Mouse (Mus musculus) heart, embryonic 16.5 days (tissue): ENCODE results near the gene Ndufs5. TPM values are rescaled to one million over a fixed set of nuclear protein-coding genes. Genes with fewer than 3 reads are reported as not detected.

Experiments
- ATAC-seq: fragments of 200-750 bp; cut with Nextera tagmentation; replicated peaks from 2 replicates; pipeline ENCODE4 v1.8.0; 2017; ENCODE audit warnings: moderate number of reproducible peaks; ENCODE audit not compliant: insufficient read depth, low FRiP score; ENCODE audit errors: extremely low read depth
- H3K27ac ChIP-seq: fragments of 300-500 bp; sonication (generic); 2 replicates; pipeline ENCODE4 v1.5.1; 2014; ENCODE audit warnings: mild to moderate bottlenecking, low read length, control low read depth, moderate library complexity
- H3K27me3 ChIP-seq: fragments of 300-500 bp; sonication (generic); 2 replicates; pipeline ENCODE4 v1.6.1; 2014; ENCODE audit warnings: low read length, mixed read lengths; ENCODE audit not compliant: control insufficient read depth, insufficient read depth
- H3K36me3 ChIP-seq: fragments of 300-500 bp; sonication (generic); 2 replicates; pipeline ENCODE4 v1.6.1; 2014; ENCODE audit not compliant: control insufficient read depth, insufficient read depth
- H3K4me1 ChIP-seq: fragments of 300-500 bp; sonication (generic); 2 replicates; pipeline ENCODE4 v1.6.1; 2014; ENCODE audit warnings: low read length, mixed read lengths; ENCODE audit not compliant: control insufficient read depth, insufficient read depth
- H3K4me2 ChIP-seq: fragments of 300-500 bp; sonication (generic); 2 replicates; pipeline ENCODE4 v1.6.1; 2014; ENCODE audit warnings: low read depth, mild to moderate bottlenecking, control low read depth, low read length
- H3K4me3 ChIP-seq: fragments of 300-500 bp; sonication (generic); 2 replicates; pipeline ENCODE4 v1.5.1; 2014; ENCODE audit warnings: mild to moderate bottlenecking, control low read depth, low read length
- H3K9ac ChIP-seq: fragments of 300-500 bp; sonication (generic); 2 replicates; pipeline ENCODE4 v1.6.1; 2014; ENCODE audit warnings: low read length, control low read depth
- H3K9me3 ChIP-seq: fragments of 300-500 bp; sonication (generic); replicated peaks from 2 replicates; pipeline ENCODE4 v1.6.1; 2016; ENCODE audit warnings: low read length; ENCODE audit not compliant: control insufficient read depth
- WGBS: fragments of 180-500 bp; shearing (Covaris S2); extraction: QIAGEN DNeasy Blood & Tissue Kit; methylation state at CpG from one replicate; pipeline ENCODE4 v1.1.7; 2014; 5-methylcytosine and 5-hydroxymethylcytosine counted together
- polyA plus RNA-seq: library from polyadenylated mRNA; unstranded; fragments of >200 nt; fragmentation: Nextera tagmentation; extraction: Ambion mirVana; gene quantifications from 2 replicates; pipeline ENCODE4 v1.2.1, GENCODE M21; 2015

The Ndufs5 gene
- polyA plus RNA-seq, 1 experiment from 2014 or later, result 560 TPM

DNA sequence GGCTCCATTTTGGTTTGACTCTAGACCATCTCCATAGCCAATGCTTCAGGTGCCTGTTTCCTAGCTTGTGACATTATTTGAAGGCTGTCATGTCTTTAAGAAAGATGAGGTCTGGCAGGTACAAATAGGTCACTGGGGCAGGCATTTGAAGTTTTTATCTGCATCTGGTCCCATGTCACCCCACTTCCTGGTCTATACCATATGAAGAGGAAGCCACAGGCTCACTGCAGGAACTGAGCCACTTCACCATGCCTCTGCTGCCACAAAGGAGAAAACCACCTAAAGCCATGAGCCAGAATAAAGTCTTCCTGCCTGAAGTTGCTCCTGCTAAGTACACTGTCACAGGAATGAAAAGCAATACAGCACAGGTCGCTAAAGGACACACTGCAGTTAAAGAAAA is 24.9 kb upstream of the Ndufs5 start:
- Histone ChIP-seq H3K9me3 (no peaks in the 10 kb centered on the region), H3K36me3 (peaks cover 28% of the 10 kb centered on the region), H3K4me3 (no peak overlapping the region), H3K9ac (no peak overlapping the region), H3K4me2 (no peak overlapping the region), H3K27ac (no peak overlapping the region), H3K27me3 (no peaks in the 10 kb centered on the region), H3K4me1 (0 out of 2 replicates have a peak, but pooled peaks cover 2% of the 10 kb centered on the region)
- no peak for ATAC-seq
- 93% methylated on average over 1 of the region's 1 CpGs for WGBS

GRCm38 (mm10) chr4:123738708-123739107 is 20.7 kb upstream of the Ndufs5 start:
- Histone ChIP-seq H3K4me2 (no peak overlapping the region), H3K27me3 (no peaks in the 10 kb centered on the region), H3K4me1 (no peaks in the 10 kb centered on the region), H3K4me3 (no peak overlapping the region), H3K9me3 (no peaks in the 10 kb centered on the region), H3K9ac (no peak overlapping the region), H3K27ac (no peak overlapping the region), H3K36me3 (peaks cover 46% of the 10 kb centered on the region)
- 94% methylated on average over 4 of the region's 4 CpGs for WGBS
- no peak for ATAC-seq

DNA sequence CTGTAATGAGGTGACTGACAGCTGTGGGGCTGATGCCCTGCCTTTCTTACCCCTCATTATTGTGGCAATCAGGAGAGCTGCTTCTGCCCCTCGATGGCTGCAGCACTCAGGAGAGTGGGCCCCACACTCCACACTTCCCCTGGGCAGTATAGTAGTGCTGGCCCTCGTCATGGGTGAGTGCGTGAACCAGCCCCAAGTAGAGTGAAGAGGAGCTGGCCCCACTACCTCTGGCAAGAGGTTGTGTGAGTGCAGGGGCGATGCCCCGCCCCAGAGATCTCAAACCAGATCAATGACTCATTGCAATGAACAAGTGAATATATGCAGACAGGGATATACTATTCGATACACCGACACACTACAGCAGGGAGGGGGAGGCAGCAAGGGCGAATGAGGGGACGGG is 15.5 kb upstream of the Ndufs5 start:
- Histone ChIP-seq H3K9ac (no peak overlapping the region), H3K27me3 (no peaks in the 10 kb centered on the region), H3K4me1 (no peaks in the 10 kb centered on the region), H3K36me3 (peaks cover 28% of the 10 kb centered on the region), H3K4me3 (no peak overlapping the region), H3K27ac (no peak overlapping the region), H3K4me2 (no peak overlapping the region), H3K9me3 (no peaks in the 10 kb centered on the region)
- 88% methylated on average over 9 of the region's 9 CpGs for WGBS
- no peak for ATAC-seq

DNA sequence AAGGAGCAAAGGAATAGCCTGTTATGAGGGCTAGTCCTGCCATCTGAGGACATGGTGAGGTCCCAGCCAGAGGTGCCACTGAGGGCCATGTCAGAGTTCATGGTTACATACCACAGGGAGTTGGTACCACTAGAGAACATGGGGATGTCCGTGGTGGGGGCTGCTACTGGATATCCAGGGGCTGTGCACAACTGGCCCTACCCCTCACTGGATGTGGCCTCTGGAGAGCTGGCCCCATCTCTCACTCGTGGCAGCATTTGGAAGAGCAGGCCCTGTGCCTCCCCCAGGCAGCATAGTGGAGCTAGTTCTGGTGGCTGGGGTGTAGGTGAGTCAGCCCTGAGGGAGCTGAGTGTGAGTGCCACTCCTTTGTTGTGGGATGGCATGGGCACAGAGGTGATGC is 14.9 kb upstream of the Ndufs5 start:
- no peak overlapping the region for H3K4me3 ChIP-seq
- H3K27me3 ChIP-seq, result no peaks in the 10 kb centered on the region
- no peak overlapping the region for H3K9ac ChIP-seq
- H3K4me2 ChIP-seq, result no peak overlapping the region
- 83% methylated on average over 2 of the region's 2 CpGs for WGBS
- H3K4me1 ChIP-seq, result no peaks in the 10 kb centered on the region
- H3K27ac ChIP-seq, result no peak overlapping the region
- H3K36me3 ChIP-seq, result peaks cover 22% of the 10 kb centered on the region
- no peaks in the 10 kb centered on the region for H3K9me3 ChIP-seq
- no peak for ATAC-seq

GRCm38 (mm10) chr4:123732163-123732910 is 14.3 kb upstream of the Ndufs5 start:
- Histone ChIP-seq H3K4me3 (no peak overlapping the region), H3K9ac (no peak overlapping the region), H3K4me2 (no peak overlapping the region), H3K36me3 (peaks cover 18% of the 10 kb centered on the region), H3K27me3 (no peaks in the 10 kb centered on the region), H3K27ac (no peak overlapping the region), H3K9me3 (no peaks in the 10 kb centered on the region), H3K4me1 (no peaks in the 10 kb centered on the region)
- 86% methylated on average over 4 of the region's 4 CpGs for WGBS
- ATAC-seq, result no peak

DNA sequence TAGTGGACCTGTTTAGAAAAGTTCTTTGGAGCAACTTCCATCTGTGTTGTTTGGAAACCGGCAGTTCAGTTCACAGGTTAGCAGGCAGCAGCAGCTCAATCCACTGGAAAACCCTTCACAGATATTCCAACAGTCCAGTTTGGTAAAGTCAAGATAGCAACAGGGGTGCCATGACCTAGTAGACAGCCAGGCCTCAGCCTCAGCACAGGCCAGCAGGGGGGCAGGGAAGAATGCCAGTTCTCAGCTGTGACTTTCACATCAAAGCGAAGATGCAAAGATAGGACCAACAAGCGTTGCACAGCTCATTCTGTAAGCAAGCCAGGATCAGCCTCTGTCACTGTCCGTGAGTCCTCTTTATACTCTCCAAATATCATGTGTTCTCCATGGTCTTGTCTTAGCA is 3.8 kb upstream of the Ndufs5 start:
- H3K9ac ChIP-seq, result no peak overlapping the region
- H3K9me3 ChIP-seq, result no peaks in the 10 kb centered on the region
- no peak overlapping the region for H3K4me2 ChIP-seq
- 74% methylated on average over 4 of the region's 4 CpGs for WGBS
- H3K27me3 ChIP-seq, result no peaks in the 10 kb centered on the region
- H3K4me3 ChIP-seq, result no peak overlapping the region
- ATAC-seq, result no peak
- peaks cover 5% of the 10 kb centered on the region; the same call in 1 of the 2 replicates for H3K4me1 ChIP-seq
- no peak overlapping the region for H3K27ac ChIP-seq
- H3K36me3 ChIP-seq, result no peaks in the 10 kb centered on the region

- H3K27me3 ChIP-seq, result no peaks in the 10 kb centered on the region
- peak overlapping the region; percentile 83 for H3K27ac ChIP-seq
- 20% methylated on average over 7 of the region's 7 CpGs for WGBS
- H3K9ac ChIP-seq, result peak overlapping the region; percentile 70
- H3K9me3 ChIP-seq, result no peaks in the 10 kb centered on the region
- H3K4me3 ChIP-seq, result peak overlapping the region; percentile 69
- peaks cover 7% of the 10 kb centered on the region for H3K4me1 ChIP-seq
- peaks cover 18% of the 10 kb centered on the region for H3K36me3 ChIP-seq
- H3K4me2 ChIP-seq, result peak overlapping the region; percentile 59
- peak; percentile 28; the same call in 1 of the 2 replicates for ATAC-seq
Measured at GRCm38 (mm10) chr4:123718434-123718780, 405 bp upstream of the Ndufs5 start.

- ATAC-seq, result no peak
- H3K4me3 ChIP-seq, result no peak overlapping the region
- no peaks in the 10 kb centered on the region for H3K27me3 ChIP-seq
- peaks cover 2% of the 10 kb centered on the region; the same call in 1 of the 2 replicates for H3K4me1 ChIP-seq
- H3K9me3 ChIP-seq, result no peaks in the 10 kb centered on the region
- H3K36me3 ChIP-seq, result peaks cover 26% of the 10 kb centered on the region
- no peak overlapping the region for H3K4me2 ChIP-seq
- no peak overlapping the region for H3K27ac ChIP-seq
- 78% methylated on average over 1 of the region's 3 CpGs for WGBS
- H3K9ac ChIP-seq, result no peak overlapping the region
Measured at GRCm38 (mm10) chr4:123712431-123712830, 5.6 kb downstream of the Ndufs5 start.

DNA sequence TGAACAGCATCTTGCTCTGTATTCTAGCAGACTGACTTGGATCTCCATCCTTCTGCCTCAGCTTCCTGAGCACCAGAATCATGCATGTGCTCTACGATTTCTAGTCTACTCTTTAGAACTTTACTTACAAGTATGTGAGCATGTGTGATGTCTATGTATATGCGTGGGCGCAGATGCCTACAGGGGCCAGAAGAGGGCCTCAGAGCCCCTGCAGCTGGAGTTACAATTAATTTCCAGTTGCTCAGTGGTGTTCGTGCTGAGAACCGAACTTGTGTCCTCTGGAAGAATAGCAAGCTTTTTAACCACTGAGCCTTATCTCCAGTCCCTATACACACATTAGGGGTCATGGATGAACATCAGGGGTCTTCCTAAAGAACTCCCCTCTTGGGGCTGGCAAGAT is 10.7 kb downstream of the Ndufs5 start:
- ATAC-seq, result no peak
- Histone ChIP-seq H3K27me3 (no peaks in the 10 kb centered on the region), H3K27ac (no peak overlapping the region), H3K4me1 (no peaks in the 10 kb centered on the region), H3K4me2 (no peak overlapping the region), H3K36me3 (peaks cover 4% of the 10 kb centered on the region; the same call in 1 of the 2 replicates), H3K9ac (no peak overlapping the region), H3K4me3 (no peak overlapping the region), H3K9me3 (no peaks in the 10 kb centered on the region)
- WGBS, result 92% methylated on average over 5 of the region's 5 CpGs
